Mouse (Mus musculus) induced T-regulatory cell, adult 2 months (primary cell): ENCODE data around the gene Atp12a.
A peak's percentile ranks its signal among the peaks of the same experiment; 100 is the strongest.

Experiments used
- DNase-seq: peaks from one replicate; pipeline ENCODE4 v3.0.0-alpha.2; 2012; ENCODE audit warnings: low read depth

The Atp12a gene

DNA sequence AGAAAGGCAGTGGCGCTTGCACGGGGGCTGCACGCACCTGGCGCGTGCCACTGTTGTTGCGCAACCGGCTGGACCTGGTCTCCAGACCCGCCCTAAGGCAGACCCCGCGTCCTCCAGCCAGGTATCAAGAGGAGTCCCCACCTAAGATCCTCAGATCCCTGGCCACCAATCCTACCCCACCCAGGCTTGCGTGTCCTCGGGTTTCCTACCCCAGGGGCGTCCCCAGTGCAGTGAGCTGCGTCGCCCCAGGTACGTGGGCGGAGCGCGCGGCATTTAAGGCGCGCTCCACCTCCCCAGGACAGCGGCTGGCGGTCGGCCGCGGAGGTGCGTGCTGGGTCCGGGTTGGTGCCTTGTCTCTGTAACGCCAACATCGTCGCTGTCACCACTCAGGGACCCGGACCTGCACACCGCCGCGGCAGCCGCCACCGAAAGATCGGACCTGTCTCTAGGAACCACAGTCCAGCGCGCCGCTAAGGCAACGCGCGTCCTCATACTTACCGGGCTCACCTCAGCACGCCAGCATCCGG, at the start of gene Atp12a:
Atp12a (plus strand) TSS at position 358 of the 527 bp plus-strand sequence.
- no peak for DNase-seq

DNA sequence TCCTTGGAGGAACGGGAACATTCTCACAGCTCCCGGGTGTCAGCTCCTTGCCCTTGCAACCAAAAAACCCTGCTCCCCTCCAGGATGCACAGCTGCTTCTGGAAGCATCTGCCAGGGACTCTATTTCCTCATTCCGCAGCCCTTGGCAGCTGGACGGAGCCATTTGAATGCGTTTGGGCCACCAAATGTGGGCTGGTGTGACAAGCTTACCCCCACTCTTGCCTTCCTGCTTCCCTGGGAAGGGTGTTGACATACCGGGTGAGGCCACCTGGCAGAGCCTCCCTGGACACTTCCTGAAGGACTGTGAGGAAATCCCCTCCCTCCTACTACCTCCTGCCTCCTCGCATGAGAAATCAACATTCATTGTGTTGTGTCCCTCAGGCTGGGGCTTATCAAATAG, 49.3 kb upstream of the Atp12a start:
- DNase-seq = no peak

DNA sequence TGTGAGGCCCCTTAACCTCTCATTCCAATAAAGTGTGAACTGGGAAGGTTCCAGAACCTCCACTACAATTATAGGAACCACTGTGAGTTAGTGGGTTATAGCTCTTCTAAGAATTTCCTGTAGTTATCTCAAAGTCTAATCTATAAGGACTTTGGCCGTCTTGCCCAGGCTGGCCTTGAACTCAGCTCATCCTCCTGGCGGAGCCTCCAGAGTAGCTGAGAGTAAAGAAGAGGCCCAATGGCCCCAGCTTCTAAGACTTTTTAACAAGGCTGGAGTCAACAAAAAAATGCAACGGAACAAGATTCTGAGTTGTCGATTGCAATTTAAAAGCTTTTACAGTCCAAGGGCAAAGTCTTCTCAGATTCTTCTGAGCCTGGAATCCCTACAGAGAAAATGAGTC, 48.5 kb upstream of the Atp12a start:
- no peak for DNase-seq

DNA sequence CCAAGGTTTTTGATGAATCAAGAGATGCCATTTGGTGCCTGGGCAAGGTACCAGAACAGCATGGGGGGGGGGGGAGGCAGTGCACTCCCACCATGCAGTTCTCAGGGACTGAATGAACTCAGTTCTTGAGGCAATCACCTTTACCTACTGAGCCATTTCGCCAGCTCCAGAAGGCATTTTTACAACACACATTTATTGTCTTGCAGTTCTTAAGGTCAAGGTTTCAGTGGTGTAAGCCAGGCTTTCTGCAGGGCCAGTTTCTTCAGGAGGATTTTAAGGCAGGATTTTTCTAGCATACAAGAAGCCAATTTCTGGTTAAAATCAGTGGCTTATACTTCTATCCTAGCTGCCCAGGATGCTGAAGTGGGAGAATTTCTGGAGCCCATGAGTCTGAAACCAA, 41.9 kb upstream of the Atp12a start:
- DNase-seq = no peak

DNA sequence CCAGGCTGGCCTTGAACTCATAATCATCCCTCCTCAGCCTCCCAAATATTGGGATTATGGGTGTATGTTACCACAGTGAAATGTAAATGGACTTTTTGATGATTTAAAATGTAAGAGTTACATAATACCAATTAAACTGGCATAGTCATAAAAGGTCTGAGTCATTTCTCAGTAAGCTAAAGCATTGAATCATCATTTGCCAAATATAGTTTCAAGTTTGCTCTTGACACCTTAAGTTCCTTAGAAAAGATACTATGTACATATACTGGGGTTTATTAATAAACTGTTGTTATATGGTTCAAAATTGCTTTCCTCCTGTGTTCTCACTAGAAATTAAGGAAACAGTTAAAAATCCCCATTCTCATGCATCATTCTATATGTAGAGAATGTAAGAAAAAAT, 39.8 kb upstream of the Atp12a start:
- DNase-seq = no peak

DNA sequence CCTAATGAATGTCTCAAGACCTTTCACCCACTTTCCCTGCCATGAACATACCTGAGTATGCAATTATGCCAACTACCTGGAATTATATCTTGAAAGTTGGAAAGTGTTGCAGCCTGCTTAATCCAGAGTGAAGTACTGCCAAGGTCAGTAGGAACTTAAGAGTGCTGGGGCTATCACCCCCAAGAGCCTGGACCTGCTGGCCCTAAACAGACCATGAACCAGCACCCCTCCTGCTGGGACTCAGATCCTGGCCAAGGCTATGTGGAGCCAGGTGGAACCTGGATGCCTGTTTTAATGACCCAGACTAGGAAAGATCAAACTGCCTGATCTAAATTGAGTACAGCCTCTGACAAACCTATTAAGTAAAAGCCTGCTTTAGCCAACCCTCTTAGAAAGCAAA, 31.2 kb upstream of the Atp12a start:
- no peak for DNase-seq

DNA sequence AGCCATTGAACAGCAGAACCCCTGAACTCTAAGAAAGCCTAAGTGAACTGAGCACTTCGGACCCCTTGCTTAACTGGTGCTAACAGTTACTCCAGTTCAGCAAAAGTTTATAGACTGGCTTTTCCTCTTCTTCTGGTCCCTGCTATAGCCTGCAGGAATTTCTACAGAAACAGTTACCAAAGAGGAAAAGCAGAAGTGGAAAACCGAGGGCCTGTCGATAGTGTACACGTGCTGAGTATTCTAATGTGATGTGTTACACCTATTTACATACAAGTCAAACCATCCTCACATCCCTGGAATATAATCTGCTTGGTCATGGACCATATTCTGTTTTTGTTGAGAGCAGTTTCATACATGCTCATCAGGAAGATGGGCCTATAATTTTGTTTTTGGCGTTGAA, 30.4 kb upstream of the Atp12a start:
- no peak for DNase-seq

DNA sequence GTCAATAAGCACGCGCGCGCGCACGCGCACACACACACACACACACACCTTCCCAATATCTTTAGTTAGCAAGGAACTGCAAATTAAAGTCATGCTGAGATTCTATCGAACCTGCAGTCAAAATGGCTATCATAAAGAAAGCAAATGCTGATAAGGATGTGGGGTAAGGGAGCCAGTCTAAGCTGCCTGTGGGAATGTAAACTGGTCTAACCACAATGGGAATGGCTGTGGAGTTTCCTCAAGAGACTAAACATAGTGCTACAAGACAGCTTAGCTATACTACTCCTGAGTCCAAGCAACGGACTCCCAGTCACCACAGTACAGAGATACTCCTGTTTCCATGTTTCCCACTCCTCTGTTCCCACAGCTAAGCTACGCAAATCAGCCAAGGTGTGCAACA, 28.8 kb upstream of the Atp12a start:
- DNase-seq = no peak

DNA sequence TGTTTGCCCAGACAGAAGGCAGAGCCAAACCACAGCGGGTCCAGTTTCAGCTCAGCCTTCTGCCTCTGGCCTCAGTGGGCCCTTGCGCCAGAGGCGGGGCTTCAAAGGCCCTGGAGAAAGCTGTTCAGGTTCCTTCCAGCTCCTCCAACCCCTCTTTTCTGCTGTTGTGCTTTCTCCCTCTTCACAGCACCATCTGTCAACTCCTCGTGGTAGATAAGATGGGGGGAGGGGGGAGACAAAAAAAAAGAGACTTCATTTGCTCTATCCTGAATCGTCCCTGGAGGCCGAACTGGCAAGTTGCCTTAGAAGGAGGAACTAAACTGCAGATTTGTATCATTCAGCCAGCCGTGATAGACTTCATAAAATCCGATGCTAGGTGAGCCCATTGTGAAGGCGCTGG, 27.8 kb upstream of the Atp12a start:
- DNase-seq = no peak

DNA sequence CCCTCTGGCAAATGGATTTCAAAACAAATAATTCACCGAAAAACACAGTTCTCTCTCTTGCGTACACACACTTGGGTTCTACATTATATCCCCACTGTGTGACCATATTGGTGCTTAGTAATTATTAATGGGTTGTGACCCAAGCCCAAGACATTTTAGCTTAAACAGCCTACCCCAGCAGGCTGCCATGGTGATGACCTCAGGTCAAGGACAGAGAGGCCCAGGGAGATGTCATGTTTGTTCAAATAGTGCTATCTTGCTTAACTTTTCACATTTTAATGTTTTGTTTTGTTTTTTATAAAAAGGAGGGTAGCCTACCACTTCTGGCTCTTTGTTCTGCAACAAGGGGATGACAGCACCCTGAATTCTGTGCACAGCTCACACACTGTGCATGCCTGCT, 27.2 kb upstream of the Atp12a start:
- no peak for DNase-seq

DNA sequence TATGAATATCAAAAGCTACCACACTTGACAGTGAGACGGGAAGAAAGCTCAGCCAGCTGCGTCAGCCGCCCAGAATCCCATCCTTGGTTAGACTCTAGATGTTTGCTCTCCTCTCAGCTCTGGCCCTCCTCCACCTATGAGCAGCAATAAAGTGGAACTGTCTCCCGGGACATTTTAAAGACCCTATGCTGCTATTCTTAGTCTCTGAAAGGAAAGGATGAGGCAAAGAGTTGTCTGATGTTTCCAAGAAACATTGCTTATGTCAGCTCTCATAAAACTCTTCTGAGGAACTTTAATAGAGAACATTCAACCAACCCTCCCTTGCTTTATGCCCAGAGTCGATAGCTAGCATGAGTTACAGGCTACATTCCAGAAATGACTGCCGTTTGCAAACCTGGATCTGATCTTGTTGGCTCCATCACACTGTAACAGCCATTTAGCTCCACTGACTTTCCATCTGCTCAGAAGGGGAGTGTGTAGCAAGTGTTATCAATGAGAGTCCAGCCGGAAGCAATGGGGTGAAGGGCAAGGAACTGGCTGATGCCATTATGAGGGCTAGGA, 25.9 kb upstream of the Atp12a start:
- DNase-seq = no peak

DNA sequence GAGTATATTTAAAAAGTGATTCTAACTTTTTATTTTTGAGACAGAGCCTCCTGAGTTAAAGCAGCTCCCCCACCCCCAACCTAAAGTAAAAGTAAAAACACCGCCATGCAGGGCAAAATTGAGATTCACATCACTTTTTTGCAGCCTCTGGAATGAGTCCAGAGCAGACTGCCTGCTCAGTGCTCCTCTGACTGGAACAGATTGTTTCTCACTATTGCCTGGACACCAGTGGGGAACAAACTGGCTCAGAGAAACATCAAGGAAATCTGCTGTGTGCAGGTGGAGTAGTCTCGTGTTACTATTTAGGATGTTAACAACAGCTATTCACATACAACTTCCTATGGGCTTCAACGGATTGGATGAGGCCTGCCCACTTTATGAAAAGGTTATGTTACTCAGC, 16.2 kb upstream of the Atp12a start:
- DNase-seq = no peak

DNA sequence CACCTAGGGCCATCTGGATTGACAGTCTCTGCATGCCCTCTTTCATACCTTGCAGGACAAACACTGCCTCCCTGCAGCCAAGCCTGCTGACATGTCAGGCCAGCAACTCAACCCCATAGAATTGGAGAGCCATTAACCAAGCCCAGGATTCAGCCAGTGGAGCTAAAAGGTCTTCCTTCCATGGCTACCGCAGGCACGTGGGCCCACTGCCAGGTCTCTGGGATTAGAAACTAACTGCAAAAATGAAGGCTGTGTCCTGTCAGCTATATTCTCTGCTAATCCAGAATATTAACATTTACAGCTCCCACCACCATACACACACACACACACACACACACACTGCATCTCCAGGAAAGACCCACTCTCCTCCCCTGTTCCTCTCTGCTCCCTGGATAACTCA, 15.3 kb upstream of the Atp12a start:
- no peak for DNase-seq

DNA sequence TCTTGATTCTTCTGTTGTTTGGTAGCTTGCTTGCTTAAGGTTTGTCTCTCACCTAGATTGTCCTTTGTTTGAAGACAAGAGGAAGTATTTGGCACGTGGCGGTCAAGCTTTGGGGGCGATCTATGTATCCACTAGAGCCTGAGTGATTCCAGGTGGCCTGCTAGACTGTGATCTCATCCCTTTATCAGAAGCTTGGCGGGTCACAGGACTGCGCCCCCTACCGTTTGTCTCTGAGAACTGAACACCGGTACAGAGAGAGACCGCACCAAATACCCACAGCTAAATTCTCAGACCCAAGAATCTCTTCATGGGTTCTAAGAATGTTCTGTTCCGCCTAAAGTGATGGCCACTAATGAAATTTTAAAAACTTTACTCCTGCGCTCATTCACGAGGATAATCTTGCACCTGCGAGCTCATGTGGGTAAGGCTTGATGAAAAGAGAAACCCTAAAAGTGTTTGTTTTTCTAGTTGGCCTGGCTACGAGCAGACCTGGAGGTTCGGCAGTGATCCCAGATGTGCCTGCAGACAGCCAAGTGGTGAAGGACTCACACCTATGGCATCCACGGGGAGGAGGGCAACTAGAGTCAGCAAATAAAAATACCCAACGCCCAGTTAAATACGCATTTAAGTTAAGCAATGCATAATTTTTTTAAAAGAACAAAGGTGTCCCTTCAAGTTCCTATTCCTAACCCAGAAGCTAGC, 12.8 kb upstream of the Atp12a start:
- DNase-seq = peak; percentile 73

DNA sequence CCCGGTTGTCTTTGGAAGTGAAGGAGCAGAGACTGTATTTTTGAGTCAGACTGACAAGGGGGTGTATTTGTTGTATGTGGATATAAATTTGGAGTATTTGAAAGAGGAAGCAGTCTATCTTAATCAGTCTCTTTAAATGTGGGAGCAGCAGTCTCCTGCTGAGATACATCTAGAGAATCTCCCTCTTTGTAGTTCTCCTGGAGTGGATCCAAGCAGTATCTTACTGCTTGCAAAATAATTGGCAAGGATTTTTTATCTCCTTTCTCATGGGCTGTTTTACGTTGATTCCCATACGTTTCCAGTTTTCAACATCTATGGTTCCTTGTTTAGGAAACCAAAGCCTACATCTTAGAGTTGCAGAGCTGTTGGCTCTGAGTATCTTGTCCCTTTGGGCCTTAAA, 10.1 kb upstream of the Atp12a start:
- DNase-seq = no peak

DNA sequence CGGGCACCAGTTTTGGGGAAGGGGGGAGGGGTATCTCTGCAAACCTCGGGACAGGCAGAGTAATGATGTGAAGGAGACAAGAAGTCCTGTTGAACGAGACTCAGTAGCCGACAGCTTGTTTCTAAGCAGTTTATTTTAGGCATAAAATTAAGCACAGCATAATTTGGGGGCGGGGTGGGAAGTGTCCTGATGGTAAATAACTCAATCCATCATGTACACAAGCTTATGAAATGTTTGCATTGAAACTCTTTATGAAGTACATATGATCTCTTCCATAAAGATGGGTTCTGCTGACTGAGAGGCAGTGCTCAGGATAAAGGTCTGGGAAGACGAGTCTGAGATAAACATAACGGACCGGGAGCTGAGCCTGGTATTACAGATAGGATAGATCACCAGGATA, 9.5 kb upstream of the Atp12a start:
- DNase-seq = no peak

DNA sequence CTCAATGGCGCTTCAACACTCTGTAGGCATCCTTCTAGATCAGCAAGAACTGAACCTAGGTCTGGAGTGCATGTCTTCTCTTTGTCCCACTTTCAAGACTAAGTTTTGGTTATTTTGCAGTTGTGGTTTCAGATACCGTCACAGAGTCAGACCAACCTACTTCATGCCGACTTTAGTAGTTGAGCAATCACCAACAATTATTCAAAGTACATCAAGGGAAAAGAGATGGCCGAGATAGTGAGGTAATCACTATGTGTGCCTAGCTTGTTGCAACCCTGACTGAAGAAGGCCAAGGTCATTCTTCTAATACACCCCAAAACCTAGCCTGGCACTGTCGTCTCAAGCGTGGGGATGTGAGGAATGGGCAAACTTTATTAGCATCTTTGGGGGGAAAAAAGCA, 8.7 kb upstream of the Atp12a start:
- no peak for DNase-seq

DNA sequence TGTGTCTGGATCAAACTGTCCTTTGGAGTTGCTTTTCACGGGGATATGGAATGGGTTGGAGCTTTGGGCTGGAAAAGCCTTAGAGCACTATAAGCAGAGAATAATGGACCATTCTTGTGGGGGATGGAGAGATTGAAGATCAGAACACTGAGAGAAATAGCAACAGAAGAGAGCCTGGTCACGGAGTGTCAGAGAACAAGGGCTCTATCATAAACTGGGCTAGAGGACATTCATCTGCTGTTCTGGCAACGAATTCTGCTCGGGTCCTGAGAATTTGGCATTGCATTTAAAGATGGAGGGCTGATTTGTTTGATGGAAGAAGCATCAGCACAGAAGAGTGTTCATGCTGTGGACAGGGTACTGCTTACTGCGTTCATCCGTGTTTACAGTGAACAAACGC, 6.4 kb upstream of the Atp12a start:
- DNase-seq = no peak

DNA sequence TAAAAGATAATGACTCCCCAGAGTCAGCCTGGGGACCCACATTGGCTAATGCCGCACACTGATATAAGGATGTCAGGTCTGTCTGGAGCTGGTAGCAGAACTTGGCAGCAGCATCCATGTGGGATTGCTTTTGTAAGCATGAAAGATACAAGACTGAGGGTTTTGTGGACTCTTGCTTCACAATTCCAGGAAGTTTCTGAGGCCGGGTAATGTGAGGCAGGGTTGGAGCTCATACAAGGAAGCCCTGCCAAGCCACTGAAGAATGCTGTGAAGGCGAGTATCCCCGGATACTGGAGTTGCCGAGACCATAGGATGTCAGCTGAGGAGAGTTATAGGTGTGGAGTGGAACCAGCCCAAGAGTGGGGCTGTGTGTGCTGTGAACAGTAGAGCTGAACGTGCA, 5.7 kb upstream of the Atp12a start:
- no peak for DNase-seq

DNA sequence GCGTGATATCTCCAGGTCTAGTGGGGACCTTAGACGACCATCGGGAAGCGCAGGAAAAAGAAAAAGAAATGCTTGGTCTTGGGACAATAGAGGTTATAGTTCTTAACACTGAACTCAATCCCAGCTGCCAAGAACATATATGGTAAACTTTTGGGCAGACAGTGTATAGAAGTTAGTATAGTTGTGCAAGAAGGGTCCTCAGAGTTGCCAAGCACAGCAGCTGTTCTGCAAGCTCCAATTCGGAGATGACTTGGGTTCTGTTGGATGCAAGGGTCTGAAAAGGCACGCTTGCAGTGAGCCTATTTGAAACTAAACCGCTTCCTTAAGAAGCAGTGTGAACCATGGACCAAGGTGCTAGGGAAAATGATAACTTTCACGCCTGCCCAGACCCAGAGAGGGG, 424 bp downstream of the Atp12a start:
- no peak for DNase-seq

DNA sequence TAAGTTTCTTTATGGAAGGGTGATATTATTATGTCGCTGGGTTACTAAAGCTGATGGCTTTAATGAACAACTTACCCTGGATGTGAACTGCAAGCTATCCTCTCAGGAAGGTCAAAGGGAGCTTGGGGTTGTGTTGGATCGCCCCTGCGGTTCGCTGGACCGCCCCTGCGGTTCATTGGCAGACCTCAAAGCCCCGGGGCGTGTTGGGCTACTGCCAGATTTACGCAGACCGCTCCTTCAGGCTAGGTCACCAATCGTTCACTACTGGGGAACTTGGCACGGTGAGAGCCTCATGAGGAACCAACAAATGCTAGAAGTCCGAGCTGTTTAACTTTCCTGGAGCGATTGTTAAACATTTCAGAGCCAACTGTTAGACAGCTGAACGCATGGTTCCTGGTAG, 1.8 kb downstream of the Atp12a start:
- no peak for DNase-seq

DNA sequence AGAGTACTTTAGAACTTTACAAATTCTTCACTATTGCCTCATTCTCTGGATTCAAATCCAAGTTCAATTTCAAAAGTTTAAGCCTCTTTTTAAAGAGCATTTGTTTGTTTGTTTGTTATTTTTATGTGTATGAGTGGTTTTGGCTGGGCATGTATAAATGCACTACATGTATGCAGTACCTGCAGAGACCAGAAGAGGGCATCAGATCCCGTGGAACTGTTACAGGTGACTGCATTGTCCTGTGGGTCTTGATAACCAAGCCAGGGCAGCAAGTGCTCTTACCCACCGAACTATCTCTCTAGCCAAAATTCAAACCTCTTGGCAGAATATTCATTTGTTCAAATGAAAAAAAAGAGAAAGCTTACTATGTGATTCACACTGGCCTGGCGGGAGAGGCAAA, 4.0 kb downstream of the Atp12a start:
- peak; percentile 61 for DNase-seq

DNA sequence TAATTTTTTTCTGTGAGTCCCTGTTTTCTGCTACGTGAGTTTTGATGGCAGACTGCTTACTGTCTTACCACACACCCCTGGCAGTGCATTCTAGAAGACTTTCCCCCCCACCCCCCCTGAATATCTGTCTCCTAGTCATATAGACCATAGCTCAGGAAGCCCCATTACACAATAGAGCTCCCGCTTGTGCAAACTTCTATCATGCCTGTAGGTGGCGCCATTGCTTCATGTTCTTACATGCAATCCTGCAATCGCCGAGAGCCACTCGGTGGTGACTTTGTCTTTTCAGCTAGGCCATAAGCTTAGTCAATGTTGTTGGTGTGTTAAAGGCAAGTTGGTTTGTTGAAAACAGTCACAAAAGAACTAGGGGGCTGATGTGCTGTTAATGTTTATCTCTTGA, 10.9 kb downstream of the Atp12a start:
- DNase-seq = peak; percentile 86

DNA sequence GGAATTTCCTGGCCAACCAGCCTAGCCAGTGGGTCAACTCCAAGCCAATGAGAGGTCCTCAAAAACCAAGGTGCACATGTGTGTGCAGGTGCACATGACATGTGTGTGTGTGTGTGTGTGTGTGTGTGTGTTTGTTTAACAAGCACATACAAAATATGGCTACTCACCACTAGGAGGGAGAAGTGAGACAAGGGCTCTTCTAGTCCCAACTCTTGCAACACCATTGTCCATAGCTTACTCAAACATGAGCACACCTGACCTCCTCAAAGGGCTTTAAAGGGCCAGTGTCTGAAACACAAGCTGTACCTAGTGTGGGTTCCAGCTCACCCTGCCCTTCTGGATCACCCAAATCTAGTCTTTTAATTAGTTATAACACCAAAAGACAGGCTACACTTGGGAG, 12.9 kb downstream of the Atp12a start:
- no peak for DNase-seq
